Mouse (Mus musculus): ENCODE measurements around the gene 2810006K23Rik.
"Not testable (repeated sequence)": the region's sequence is repeated elsewhere in the genome, so short reads cannot be mapped to it uniquely, and the experiment has no call there.

Gene 2810006K23Rik

GRCm38 (mm10) chr5:124349196-124349595, 21.3 kb downstream of the 2810006K23Rik start:
- DNase-seq (ENCODE audit: low spot score in 2 of 2): peak; percentile 69 to 74

GRCm38 (mm10) chr5:124350350-124350749, 22.5 kb downstream of the 2810006K23Rik start:
- DNase-seq (ENCODE audit: low spot score in 2 of 2): no peak

GRCm38 (mm10) chr5:124351111-124351560, 23.2 kb downstream of the 2810006K23Rik start:
- peak; percentile 90 to 94 for DNase-seq (ENCODE audit: low spot score in 2 of 2)

GRCm38 (mm10) chr5:124351604-124352003, 23.7 kb downstream of the 2810006K23Rik start:
- DNase-seq (ENCODE audit: low spot score in 2 of 2): no peak

- peak; percentile 91 to 93 for DNase-seq (ENCODE audit: low spot score in 2 of 2)
These were observed 24.4 kb downstream of the 2810006K23Rik start for GRCm38 (mm10) chr5:124352141-124352920.

GRCm38 (mm10) chr5:124353011-124353725, 25.3 kb downstream of the 2810006K23Rik start:
- DNase-seq (ENCODE audit: low spot score in 2 of 2): peak; percentile 53 to 75

- DNase-seq (ENCODE audit: low spot score in 2 of 2): peak in 1 of 2 experiments; percentile 45
These were observed 26.0 kb downstream of the 2810006K23Rik start for GRCm38 (mm10) chr5:124353726-124354547.

- peak; percentile 62 to 67 for DNase-seq (ENCODE audit: low spot score in 2 of 2)
These were observed 26.9 kb downstream of the 2810006K23Rik start for GRCm38 (mm10) chr5:124354574-124355424.

GRCm38 (mm10) chr5:124355425-124355959, 27.6 kb downstream of the 2810006K23Rik start:
- no peak for DNase-seq (ENCODE audit: low spot score in 2 of 2)

GRCm38 (mm10) chr5:124356695-124357094, 28.8 kb downstream of the 2810006K23Rik start:
- DNase-seq (ENCODE audit: low spot score in 2 of 2): no peak

- DNase-seq (ENCODE audit: low spot score in 2 of 2): no peak
These were observed 31.8 kb downstream of the 2810006K23Rik start for GRCm38 (mm10) chr5:124359641-124360040.

- not testable (repeated sequence) for DNase-seq (ENCODE audit: low spot score in 2 of 2)
These were observed 35.1 kb downstream of the 2810006K23Rik start, which contains the start of gene Cdk2ap1 for GRCm38 (mm10) chr5:124362982-124363381. Cdk2ap1 (minus strand) TSS chr5:124363082.

GRCm38 (mm10) chr5:124364173-124364918, 36.5 kb downstream of the 2810006K23Rik start:
- DNase-seq (ENCODE audit: low spot score in 2 of 2): no peak

GRCm38 (mm10) chr5:124365754-124366153, 37.9 kb downstream of the 2810006K23Rik start:
- DNase-seq (ENCODE audit: low spot score in 2 of 2): no peak

- DNase-seq (ENCODE audit: low spot score in 2 of 2): no peak
These were observed 38.8 kb downstream of the 2810006K23Rik start for GRCm38 (mm10) chr5:124366721-124367120.

- DNase-seq (ENCODE audit: low spot score in 2 of 2): no peak
These were observed 46.4 kb downstream of the 2810006K23Rik start for GRCm38 (mm10) chr5:124374298-124374697.

- no peak for DNase-seq (ENCODE audit: low spot score in 2 of 2)
These were observed 48.5 kb downstream of the 2810006K23Rik start for GRCm38 (mm10) chr5:124376401-124376800.

GRCm38 (mm10) chr5:124377149-124377548, 49.3 kb downstream of the 2810006K23Rik start:
- no peak for DNase-seq (ENCODE audit: low spot score in 2 of 2)

- no peak for DNase-seq (ENCODE audit: low spot score in 2 of 2)
These were observed 52.2 kb downstream of the 2810006K23Rik start for GRCm38 (mm10) chr5:124380121-124380520.

- DNase-seq (ENCODE audit: low spot score in 2 of 2): no peak
These were observed 60.0 kb downstream of the 2810006K23Rik start for GRCm38 (mm10) chr5:124387932-124388331.

Data from right cerebral cortex, postnatal 10 days (tissue).